Mouse (Mus musculus): ENCODE results near the gene Olfr1217. TPM values are rescaled to one million over a fixed set of nuclear protein-coding genes. Genes with fewer than 3 reads are reported as not detected.
"Not testable (repeated sequence)": the region's sequence is repeated elsewhere in the genome, so short reads cannot be mapped to it uniquely, and the experiment has no call there.

Gene Olfr1217
- not detected in 2 replicates for total RNA-seq (2015; ENCODE audit: low replicate concordance)
- total RNA-seq (2017; ENCODE audit: low replicate concordance), result not detected in 2 replicates

DNA sequence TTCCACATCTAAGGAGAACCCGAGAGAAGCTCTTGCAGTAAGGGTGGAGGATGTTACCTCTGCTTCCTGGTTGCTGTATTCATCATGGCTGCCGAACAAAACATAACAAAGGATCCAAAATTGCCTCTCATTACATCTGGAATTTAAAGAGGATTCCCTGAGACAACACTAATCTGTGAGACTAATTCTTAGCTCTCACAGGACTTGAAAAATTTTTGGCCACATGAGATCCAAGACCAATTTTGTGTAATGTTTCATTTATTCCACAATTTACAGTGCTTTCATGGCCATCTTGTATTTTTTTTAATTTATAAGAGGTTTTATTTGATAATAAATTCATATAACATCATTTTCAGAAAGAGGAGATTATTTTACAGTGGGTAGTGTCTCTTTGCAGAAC is at the start of gene Olfr1217:
Gene Olfr1217, minus strand, starts transcription at position 101 of the 400 bp plus-strand sequence.
- no peak for ATAC-seq (replicated peaks; ENCODE audit: low FRiP score, poor library complexity, severe bottlenecking)

DNA sequence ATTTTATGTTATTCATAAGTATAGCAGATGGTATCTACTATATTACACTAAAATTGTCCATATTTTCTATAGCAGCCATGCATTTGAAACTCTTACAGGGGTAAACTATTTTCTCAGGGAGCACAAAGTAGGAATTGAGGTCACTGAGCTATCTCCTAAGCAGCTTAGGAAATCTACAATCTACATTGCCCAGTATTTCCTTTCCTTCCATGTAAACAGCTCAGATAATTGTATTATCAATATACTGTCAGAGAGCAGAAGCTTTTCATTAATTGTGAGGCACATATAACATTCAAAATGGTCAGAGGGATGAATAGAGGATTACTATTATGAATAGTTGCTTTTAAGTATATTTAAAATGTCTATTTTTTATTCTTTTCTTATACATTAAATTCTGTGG is 49.6 kb upstream of the Olfr1217 start:
- ATAC-seq (replicated peaks; ENCODE audit: low FRiP score, poor library complexity, severe bottlenecking), result no peak

DNA sequence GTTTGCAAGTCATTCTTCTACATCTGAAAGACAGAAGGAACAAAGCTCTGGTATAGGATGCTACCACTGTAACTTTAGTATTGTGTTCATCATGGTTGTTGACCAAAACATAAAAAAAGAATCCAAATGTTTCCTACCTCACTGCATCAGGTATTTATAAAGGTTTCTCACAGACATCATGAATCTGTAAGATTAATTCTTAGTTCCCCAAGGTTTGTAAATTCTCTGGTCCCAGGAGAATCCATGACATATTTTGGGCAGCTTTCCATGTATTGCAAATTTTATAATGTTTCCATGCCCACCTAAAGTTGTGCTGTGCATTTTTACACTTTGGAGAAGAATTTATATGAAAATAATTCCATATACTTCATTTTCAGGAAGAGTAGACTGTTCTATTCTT is 29.2 kb upstream of the Olfr1217 start, which contains the start of gene Olfr1218:
Gene Olfr1218, minus strand, starts transcription at position 101 of the 400 bp plus-strand sequence.
- ATAC-seq (replicated peaks; ENCODE audit: low FRiP score, poor library complexity, severe bottlenecking), result no peak

DNA sequence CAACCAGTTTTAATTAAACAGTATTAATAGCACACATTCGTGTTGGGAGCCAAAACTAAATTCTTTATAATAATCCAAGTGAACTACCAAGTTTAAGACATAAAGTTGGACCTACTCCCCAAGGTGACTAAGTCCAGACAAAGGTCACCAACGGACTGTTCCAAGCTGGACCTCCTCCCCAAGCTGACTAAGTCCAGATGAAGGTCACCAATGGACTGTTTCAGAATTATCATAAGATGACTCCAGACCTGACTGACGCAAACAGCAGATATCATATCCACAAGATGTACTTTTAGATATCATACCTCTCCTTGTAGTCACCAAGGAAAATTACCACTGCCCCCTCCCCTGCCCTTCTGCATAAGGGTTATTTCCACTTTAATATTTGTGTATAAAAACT is 10.4 kb downstream of the Olfr1217 start:
- not testable (repeated sequence) for ATAC-seq (replicated peaks; ENCODE audit: low FRiP score, poor library complexity, severe bottlenecking)

DNA sequence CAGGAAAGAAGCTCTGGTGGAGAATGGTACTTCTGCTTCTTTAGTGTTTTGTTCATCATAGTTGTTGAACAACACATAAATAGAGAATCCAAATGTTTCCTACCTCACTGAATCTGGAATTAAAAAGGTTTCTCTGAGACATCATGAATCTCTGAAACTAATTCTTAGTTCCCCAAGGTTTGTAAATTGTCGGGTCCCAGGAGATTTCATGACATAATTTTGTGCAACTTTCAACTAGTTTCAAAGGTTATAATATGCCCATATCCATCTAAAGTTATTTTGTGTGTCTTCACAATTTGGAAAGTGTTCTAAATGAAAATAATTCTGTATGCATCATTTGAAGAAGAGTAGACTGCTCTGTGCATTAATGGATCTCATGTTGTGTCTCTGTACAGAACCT is 13.6 kb downstream of the Olfr1217 start, which contains the start of gene Olfr1216:
Gene Olfr1216, minus strand, starts transcription at position 101 of the 400 bp plus-strand sequence.
- no peak for ATAC-seq (replicated peaks; ENCODE audit: low FRiP score, poor library complexity, severe bottlenecking)

DNA sequence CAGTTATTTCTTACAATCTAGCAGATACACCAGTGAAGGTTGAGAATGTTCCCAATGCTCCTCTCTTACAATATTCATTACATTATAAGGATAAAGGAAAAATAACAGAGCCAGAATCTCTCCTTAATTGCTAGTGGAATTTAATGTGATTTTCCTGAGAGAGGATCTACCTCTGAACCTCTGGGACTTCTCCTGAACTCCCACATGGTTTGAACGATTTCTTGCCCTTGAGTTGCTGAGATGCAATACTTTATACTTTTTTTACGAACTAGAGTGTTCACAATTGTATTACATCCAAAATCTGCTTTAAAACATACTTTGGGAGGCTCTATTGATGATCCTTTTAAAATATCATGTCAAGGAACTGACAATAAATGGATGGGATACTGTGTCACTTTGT is 25.0 kb downstream of the Olfr1217 start, which contains the start of gene Olfr1215:
Gene Olfr1215, minus strand, starts transcription at position 101 of the 400 bp plus-strand sequence.
- no peak for ATAC-seq (replicated peaks; ENCODE audit: low FRiP score, poor library complexity, severe bottlenecking)

DNA sequence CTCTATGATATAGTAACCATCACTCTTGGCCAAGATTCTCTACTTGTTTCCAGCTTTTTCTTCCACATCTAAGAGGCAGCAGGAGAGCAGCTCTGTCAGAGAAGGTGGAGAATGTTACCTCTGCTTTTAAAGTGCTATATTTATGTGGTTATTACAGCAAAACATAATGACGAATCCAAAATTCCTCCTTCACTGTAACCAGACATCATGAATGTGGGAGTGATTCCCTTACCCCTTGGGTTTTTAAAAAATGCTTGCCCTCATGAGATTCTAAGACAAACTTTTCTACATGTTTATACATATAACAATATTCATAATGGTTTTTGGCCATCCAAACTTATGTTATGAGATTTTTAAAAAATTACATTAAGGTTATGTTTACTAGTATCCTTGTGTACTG is 39.3 kb downstream of the Olfr1217 start, which contains the start of gene Olfr1214:
Gene Olfr1214, minus strand, starts transcription at position 101 of the 400 bp plus-strand sequence.
- no peak for ATAC-seq (replicated peaks; ENCODE audit: low FRiP score, poor library complexity, severe bottlenecking)

DNA sequence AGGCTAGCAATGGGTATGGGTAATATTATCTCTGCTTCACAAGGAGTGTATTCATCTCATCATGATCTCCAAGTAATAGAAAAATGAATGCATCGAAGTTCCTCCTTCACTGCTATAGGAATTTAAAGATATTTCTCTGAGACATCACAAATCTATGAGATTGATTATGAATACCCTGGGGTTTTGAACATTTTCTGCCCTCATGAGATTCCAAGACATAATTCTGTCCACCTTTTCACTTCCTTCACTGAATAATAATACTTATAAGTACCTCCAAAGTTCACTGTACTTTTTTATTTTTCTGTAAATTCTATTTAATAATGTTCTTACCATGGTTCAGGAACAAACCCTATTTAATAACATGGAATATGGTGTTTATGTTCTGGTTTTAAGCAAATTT is 51.7 kb downstream of the Olfr1217 start, which contains the start of gene Gm13762:
Gene Gm13762, minus strand, starts transcription at position 101 of the 400 bp plus-strand sequence.
- ATAC-seq (replicated peaks; ENCODE audit: low FRiP score, poor library complexity, severe bottlenecking), result no peak

Other genes with a start within 250 kb of the Olfr1217 start
- gene Olfr1201, start 239.0 kb downstream of the Olfr1217 start, total RNA-seq (2015; ENCODE audit: low replicate concordance), result not detected in 2 replicates
- not detected in 2 replicates for gene Olfr1201, start 239.0 kb downstream of the Olfr1217 start, total RNA-seq (2017; ENCODE audit: low replicate concordance)
- not detected in 2 replicates for gene Olfr1202, start 217.6 kb downstream of the Olfr1217 start, total RNA-seq (2015; ENCODE audit: low replicate concordance)
- not detected in 2 replicates for gene Olfr1202, start 217.6 kb downstream of the Olfr1217 start, total RNA-seq (2017; ENCODE audit: low replicate concordance)
- gene Olfr1205, start 202.3 kb downstream of the Olfr1217 start, total RNA-seq (2015; ENCODE audit: low replicate concordance), result not detected in 2 replicates
- 0.28 TPM in 1 of 2 replicates, not detected in the other for gene Olfr1205, start 202.3 kb downstream of the Olfr1217 start, total RNA-seq (2017; ENCODE audit: low replicate concordance)
- 14.6 TPM in 1 of 2 replicates, not detected in the other for gene Olfr1204, start 182.8 kb downstream of the Olfr1217 start, total RNA-seq (2015; ENCODE audit: low replicate concordance)
- not detected in 2 replicates for gene Olfr1204, start 182.8 kb downstream of the Olfr1217 start, total RNA-seq (2017; ENCODE audit: low replicate concordance)
- not detected in 2 replicates for gene Olfr1206, start 168.8 kb downstream of the Olfr1217 start, total RNA-seq (2015; ENCODE audit: low replicate concordance)
- not detected in 2 replicates for gene Olfr1206, start 168.8 kb downstream of the Olfr1217 start, total RNA-seq (2017; ENCODE audit: low replicate concordance)
- not detected in 2 replicates for gene Olfr1208, start 129.8 kb downstream of the Olfr1217 start, total RNA-seq (2015; ENCODE audit: low replicate concordance)
- gene Olfr1208, start 129.8 kb downstream of the Olfr1217 start, total RNA-seq (2017; ENCODE audit: low replicate concordance), result not detected in 2 replicates
- gene Olfr1209, start 116.9 kb downstream of the Olfr1217 start, total RNA-seq (2015; ENCODE audit: low replicate concordance), result not detected in 2 replicates
- gene Olfr1209, start 116.9 kb downstream of the Olfr1217 start, total RNA-seq (2017; ENCODE audit: low replicate concordance), result not detected in 2 replicates
- not detected in 2 replicates for gene Olfr1211, start 94.0 kb downstream of the Olfr1217 start, total RNA-seq (2015; ENCODE audit: low replicate concordance)
- gene Olfr1211, start 94.0 kb downstream of the Olfr1217 start, total RNA-seq (2017; ENCODE audit: low replicate concordance), result not detected in 2 replicates
- gene Olfr1212, start 78.1 kb downstream of the Olfr1217 start, total RNA-seq (2015; ENCODE audit: low replicate concordance), result not detected in 2 replicates
- gene Olfr1212, start 78.1 kb downstream of the Olfr1217 start, total RNA-seq (2017; ENCODE audit: low replicate concordance), result 0.43 TPM in 1 of 2 replicates, not detected in the other
- gene Gm13762, start 51.8 kb downstream of the Olfr1217 start, total RNA-seq (2015; ENCODE audit: low replicate concordance), result not detected in 2 replicates
- gene Gm13762, start 51.8 kb downstream of the Olfr1217 start, total RNA-seq (2017; ENCODE audit: low replicate concordance), result not detected in 2 replicates
- not detected in 2 replicates for gene Olfr1214, start 39.4 kb downstream of the Olfr1217 start, total RNA-seq (2015; ENCODE audit: low replicate concordance)
- gene Olfr1214, start 39.4 kb downstream of the Olfr1217 start, total RNA-seq (2017; ENCODE audit: low replicate concordance), result not detected in 2 replicates
- gene Olfr1215, start 25.1 kb downstream of the Olfr1217 start, total RNA-seq (2015; ENCODE audit: low replicate concordance), result not detected in 2 replicates
- not detected in 2 replicates for gene Olfr1215, start 25.1 kb downstream of the Olfr1217 start, total RNA-seq (2017; ENCODE audit: low replicate concordance)
- gene Olfr1216, start 13.7 kb downstream of the Olfr1217 start, total RNA-seq (2015; ENCODE audit: low replicate concordance), result not detected in 2 replicates
- gene Olfr1216, start 13.7 kb downstream of the Olfr1217 start, total RNA-seq (2017; ENCODE audit: low replicate concordance), result not detected in 2 replicates
- not detected in 2 replicates for gene Olfr1218, start 29.1 kb upstream of the Olfr1217 start, total RNA-seq (2015; ENCODE audit: low replicate concordance)
- gene Olfr1218, start 29.1 kb upstream of the Olfr1217 start, total RNA-seq (2017; ENCODE audit: low replicate concordance), result 0.14 TPM in 1 of 2 replicates, not detected in the other
- gene Olfr1219, start 51.4 kb upstream of the Olfr1217 start, total RNA-seq (2015; ENCODE audit: low replicate concordance), result not detected in 2 replicates
- 0.09 TPM in 1 of 2 replicates, not detected in the other for gene Olfr1219, start 51.4 kb upstream of the Olfr1217 start, total RNA-seq (2017; ENCODE audit: low replicate concordance)
- gene Olfr1220, start 74.8 kb upstream of the Olfr1217 start, total RNA-seq (2015; ENCODE audit: low replicate concordance), result not detected in 2 replicates
- gene Olfr1220, start 74.8 kb upstream of the Olfr1217 start, total RNA-seq (2017; ENCODE audit: low replicate concordance), result not detected in 2 replicates
- gene Olfr1221, start 85.2 kb upstream of the Olfr1217 start, total RNA-seq (2015; ENCODE audit: low replicate concordance), result not detected in 2 replicates
- not detected in 2 replicates for gene Olfr1221, start 85.2 kb upstream of the Olfr1217 start, total RNA-seq (2017; ENCODE audit: low replicate concordance)
- gene Olfr1222, start 101.0 kb upstream of the Olfr1217 start, total RNA-seq (2015; ENCODE audit: low replicate concordance), result 0.21 TPM in 1 of 2 replicates, not detected in the other
- gene Olfr1222, start 101.0 kb upstream of the Olfr1217 start, total RNA-seq (2017; ENCODE audit: low replicate concordance), result not detected in 2 replicates
- not detected in 2 replicates for gene Olfr1223, start 119.5 kb upstream of the Olfr1217 start, total RNA-seq (2015; ENCODE audit: low replicate concordance)
- gene Olfr1223, start 119.5 kb upstream of the Olfr1217 start, total RNA-seq (2017; ENCODE audit: low replicate concordance), result not detected in 2 replicates
- not detected in 2 replicates for gene Olfr1224-ps1, start 132.0 kb upstream of the Olfr1217 start, total RNA-seq (2015; ENCODE audit: low replicate concordance)
- not detected in 2 replicates for gene Olfr1224-ps1, start 132.0 kb upstream of the Olfr1217 start, total RNA-seq (2017; ENCODE audit: low replicate concordance)
- gene Olfr1225, start 142.6 kb upstream of the Olfr1217 start, total RNA-seq (2015; ENCODE audit: low replicate concordance), result not detected in 2 replicates
- gene Olfr1225, start 142.6 kb upstream of the Olfr1217 start, total RNA-seq (2017; ENCODE audit: low replicate concordance), result not detected in 2 replicates
- gene Olfr1226, start 168.0 kb upstream of the Olfr1217 start, total RNA-seq (2015; ENCODE audit: low replicate concordance), result not detected in 2 replicates
- gene Olfr1226, start 168.0 kb upstream of the Olfr1217 start, total RNA-seq (2017; ENCODE audit: low replicate concordance), result not detected in 2 replicates
- not detected in 2 replicates for gene Olfr1228, start 222.0 kb upstream of the Olfr1217 start, total RNA-seq (2015; ENCODE audit: low replicate concordance)
- not detected in 2 replicates for gene Olfr1228, start 222.0 kb upstream of the Olfr1217 start, total RNA-seq (2017; ENCODE audit: low replicate concordance)

Measured in erythroblast, adult 5-6 weeks (primary cell).